Mouse (Mus musculus) midbrain, postnatal 0 days (tissue): ENCODE data around the gene Zfyve19. TPM values are rescaled to one million over a fixed set of nuclear protein-coding genes. Genes with fewer than 3 reads are reported as not detected.

Source experiments
- ATAC-seq: fragments of 200-750 bp; cut with Nextera tagmentation; 2 replicates; pipeline ENCODE4 v1.8.0; 2017; ENCODE audit warnings: moderate number of reproducible peaks, mild to moderate bottlenecking, moderate TSS enrichment, moderate library complexity; ENCODE audit not compliant: low FRiP score
- DNase-seq: peaks from one replicate; pipeline ENCODE4 v3.0.0-alpha.2; 2015; ENCODE audit warnings: low spot score
- H3K27ac ChIP-seq: fragments of 300-500 bp; sonication (generic); 2 replicates; pipeline ENCODE4 v1.5.1; 2014; ENCODE audit warnings: low read depth, mild to moderate bottlenecking, low read length, mixed read lengths
- H3K27me3 ChIP-seq: fragments of 300-500 bp; sonication (generic); 2 replicates; pipeline ENCODE4 v1.6.1; 2014; ENCODE audit warnings: low read length, control low read depth, mixed read lengths; ENCODE audit not compliant: insufficient read depth
- H3K36me3 ChIP-seq: fragments of 300-500 bp; sonication (generic); 2 replicates; pipeline ENCODE4 v1.6.1; 2014; ENCODE audit warnings: low read length, control low read depth, mixed read lengths; ENCODE audit not compliant: insufficient read depth
- H3K4me1 ChIP-seq: fragments of 300-500 bp; sonication (generic); 2 replicates; pipeline ENCODE4 v1.6.1; 2014; ENCODE audit warnings: mild to moderate bottlenecking, control low read depth, antibody characterized with exemption, low read length, mixed read lengths; ENCODE audit not compliant: insufficient read depth
- H3K4me2 ChIP-seq: fragments of 300-500 bp; sonication (generic); 2 replicates; pipeline ENCODE4 v1.6.1; 2014; ENCODE audit warnings: low read depth, mild to moderate bottlenecking, low read length, mixed read lengths; ENCODE audit not compliant: poor library complexity, severe bottlenecking
- H3K4me3 ChIP-seq: fragments of 300-500 bp; sonication (generic); 2 replicates; pipeline ENCODE4 v1.5.1; 2014; ENCODE audit warnings: low read depth, mild to moderate bottlenecking, low read length, moderate library complexity
- H3K9ac ChIP-seq: fragments of 300-500 bp; sonication (generic); replicated peaks from 2 replicates; pipeline ENCODE4 v1.6.1; 2014; ENCODE audit warnings: mild to moderate bottlenecking, low read length, moderate library complexity, mixed read lengths; ENCODE audit not compliant: poor library complexity, severe bottlenecking
- H3K9me3 ChIP-seq: fragments of 300-500 bp; sonication (generic); 2 replicates; pipeline ENCODE4 v1.6.1; 2016; ENCODE audit warnings: low read length, control low read depth
- CTCF ChIP-seq: IDR thresholded peaks from 2 replicates; pipeline ENCODE4 v1.5.1; 2016; ENCODE audit warnings: antibody characterized with exemption, mild to moderate bottlenecking
- WGBS: fragments of 180-500 bp; shearing (Covaris S2); extraction: QIAGEN DNeasy Blood & Tissue Kit; methylation state at CpG from one replicate; pipeline ENCODE4 v1.1.7; 2014; 5-methylcytosine and 5-hydroxymethylcytosine counted together
- polyA plus RNA-seq: library from polyadenylated mRNA; unstranded; fragments of >200 nt; fragmentation: Nextera tagmentation; extraction: Ambion mirVana; gene quantifications from 2 replicates; pipeline ENCODE4 v1.2.1, GENCODE M21; 2015
- total RNA-seq: library from RNA; depleted of rRNA; stranded (reverse); fragments of >200 nt; gene quantifications from 2 replicates; pipeline ENCODE4 v1.2.3, GENCODE M21; 2014

Gene Zfyve19
- total and polyA plus RNA-seq, 2 experiments from 2014 or later = 30.5 to 52.0 TPM

DNA sequence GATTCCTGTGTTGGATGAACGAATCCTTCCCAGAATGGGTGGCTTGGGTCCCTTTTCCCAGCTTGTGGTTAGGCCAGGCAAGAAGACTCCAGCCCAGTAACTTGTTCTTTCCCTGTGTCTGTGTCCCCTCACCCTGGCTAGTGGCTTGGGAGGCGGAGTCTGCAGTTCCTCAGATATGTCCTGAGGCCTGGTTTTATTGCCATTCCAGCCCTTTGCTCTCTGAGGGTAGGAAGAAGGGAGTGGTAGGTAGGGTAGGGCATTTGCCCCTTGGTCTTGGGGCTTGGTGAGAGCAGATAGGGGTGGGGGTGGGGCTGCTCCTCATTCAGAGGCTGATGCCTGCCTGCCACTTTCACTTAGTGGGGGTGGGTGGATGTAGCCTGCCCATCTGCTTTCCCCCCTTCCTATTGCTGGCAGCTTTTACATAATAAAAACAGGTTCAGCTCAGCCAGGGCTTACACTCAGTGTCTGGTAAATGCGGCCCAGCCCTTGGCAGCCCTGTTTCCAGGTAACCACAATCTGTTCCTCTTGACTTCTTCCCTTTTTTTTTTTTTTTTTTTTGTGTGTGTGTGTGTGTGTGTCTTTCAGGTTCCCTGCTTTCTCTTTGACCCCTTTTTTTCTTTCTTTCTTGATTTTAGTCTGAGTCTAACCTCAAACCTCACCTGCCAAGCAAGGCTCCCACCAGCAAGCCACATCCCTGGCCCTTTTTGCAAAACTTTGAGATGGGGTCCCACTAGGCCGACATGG, 31.8 kb downstream of the Zfyve19 start:
- Histone ChIP-seq H3K4me2 (no peak overlapping the region), H3K9me3 (no peaks in the 10 kb centered on the region), H3K36me3 (no peaks in the 10 kb centered on the region), H3K9ac (no peak overlapping the region), H3K27me3 (peaks cover 45% of the 10 kb centered on the region), H3K27ac (no peak overlapping the region), H3K4me3 (no peak overlapping the region), H3K4me1 (peaks cover 7% of the 10 kb centered on the region; the same call in 1 of the 2 replicates)
- WGBS = 78% methylated on average over 4 of the region's 4 CpGs
- DNase-seq (no peak), ATAC-seq (no peak)
- TF ChIP-seq CTCF = no peak

- DNase-seq = no peak
- H3K27ac ChIP-seq = no peak overlapping the region
Measured at GRCm38 (mm10) chr2:119240819-119241186, 32.4 kb downstream of the Zfyve19 start.

DNA sequence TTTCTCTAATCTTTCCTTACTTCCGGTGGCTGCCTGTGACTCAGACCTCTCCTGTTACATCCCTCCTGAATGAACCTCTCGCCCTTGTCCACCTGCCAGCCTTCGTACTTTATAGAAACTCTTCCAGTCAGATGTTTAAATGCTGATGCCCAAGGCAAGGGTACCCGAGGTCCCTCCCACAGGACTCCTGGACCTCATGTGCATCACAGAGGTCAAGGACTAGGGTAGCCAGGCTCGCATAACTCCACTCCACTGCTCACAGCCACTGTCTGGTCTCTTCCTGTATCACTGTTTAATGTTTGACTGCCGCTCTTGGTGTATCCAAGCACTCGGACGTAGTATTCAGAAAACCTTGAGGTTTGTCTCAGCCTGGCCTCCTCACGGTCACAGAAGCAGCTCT, 34.1 kb downstream of the Zfyve19 start:
- ATAC-seq = no peak
- WGBS = 80% methylated on average over 9 of the region's 9 CpGs

More at GRCm38 (mm10) chr2:119240819-119241186, 32.4 kb downstream of the Zfyve19 start:
- ATAC-seq = no peak
- Histone ChIP-seq H3K4me3 (no peak overlapping the region), H3K9me3 (no peaks in the 10 kb centered on the region), H3K9ac (no peak overlapping the region), H3K4me1 (peaks cover 7% of the 10 kb centered on the region; the same call in 1 of the 2 replicates), H3K36me3 (no peaks in the 10 kb centered on the region), H3K27me3 (peaks cover 44% of the 10 kb centered on the region), H3K4me2 (no peak overlapping the region)
- WGBS = 82% methylated on average over 4 of the region's 4 CpGs
- TF ChIP-seq CTCF = no peak

DNA sequence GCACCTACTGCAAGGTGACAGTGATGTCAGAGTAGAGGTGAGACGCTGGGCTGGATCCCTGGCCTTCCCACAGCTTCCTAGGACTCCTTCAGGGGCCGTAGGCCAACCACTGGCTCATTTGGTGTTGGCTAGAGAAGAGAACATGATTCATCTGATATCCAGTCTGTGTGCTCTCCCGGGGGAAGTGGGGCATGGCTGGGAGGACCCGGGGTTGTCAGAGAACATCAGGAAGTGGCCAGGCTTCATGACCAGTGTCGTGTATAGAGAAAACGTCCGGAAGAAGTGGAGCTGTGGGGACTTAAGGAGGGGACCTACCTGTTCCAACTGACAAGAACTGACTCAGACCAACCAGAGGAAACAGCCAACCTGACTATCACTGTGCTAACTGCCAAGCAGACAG, 36.8 kb downstream of the Zfyve19 start:
- no peak overlapping the region for H3K9ac ChIP-seq
- H3K4me3 ChIP-seq = no peak overlapping the region
- no peaks in the 10 kb centered on the region for H3K4me1 ChIP-seq
- no peak for ATAC-seq
- no peak for DNase-seq
- no peaks in the 10 kb centered on the region for H3K36me3 ChIP-seq
- H3K4me2 ChIP-seq = no peak overlapping the region
- no peaks in the 10 kb centered on the region for H3K9me3 ChIP-seq
- no peak overlapping the region for H3K27ac ChIP-seq
- TF ChIP-seq CTCF = no peak
- 87% methylated on average over 7 of the region's 7 CpGs for WGBS
- H3K27me3 ChIP-seq = 0 out of 2 replicates have a peak, but pooled peaks cover under 1% of the 10 kb centered on the region

More for the DNA sequence above, 34.1 kb downstream of the Zfyve19 start:
- no peak overlapping the region for H3K9ac ChIP-seq
- no peaks in the 10 kb centered on the region for H3K4me1 ChIP-seq
- H3K36me3 ChIP-seq = no peaks in the 10 kb centered on the region
- H3K4me3 ChIP-seq = no peak overlapping the region
- H3K4me2 ChIP-seq = no peak overlapping the region
- TF ChIP-seq CTCF = no peak
- no peak overlapping the region for H3K27ac ChIP-seq
- DNase-seq = no peak
- peaks cover 27% of the 10 kb centered on the region for H3K27me3 ChIP-seq
- H3K9me3 ChIP-seq = no peaks in the 10 kb centered on the region

- peak; percentile 15 for DNase-seq
- no peak for TF ChIP-seq CTCF
- WGBS = 68% methylated on average over 9 of the region's 9 CpGs
Measured at GRCm38 (mm10) chr2:119247904-119248303, 39.5 kb downstream of the Zfyve19 start.

GRCm38 (mm10) chr2:119249592-119250061, 41.2 kb downstream of the Zfyve19 start:
- no peaks in the 10 kb centered on the region for H3K9me3 ChIP-seq
- H3K9ac ChIP-seq = no peak overlapping the region
- no peaks in the 10 kb centered on the region for H3K27me3 ChIP-seq
- 83% methylated on average over 4 of the region's 4 CpGs for WGBS
- no peak overlapping the region for H3K4me3 ChIP-seq
- ATAC-seq (no peak), DNase-seq (no peak)
- no peak overlapping the region for H3K4me2 ChIP-seq
- H3K27ac ChIP-seq = no peak overlapping the region
- no peaks in the 10 kb centered on the region for H3K36me3 ChIP-seq
- no peak for TF ChIP-seq CTCF
- no peaks in the 10 kb centered on the region for H3K4me1 ChIP-seq

More at GRCm38 (mm10) chr2:119247904-119248303, 39.5 kb downstream of the Zfyve19 start:
- peak; percentile 21; the same call in 1 of the 2 replicates for ATAC-seq
- no peaks in the 10 kb centered on the region for H3K9me3 ChIP-seq
- no peaks in the 10 kb centered on the region for H3K4me1 ChIP-seq
- no peaks in the 10 kb centered on the region for H3K27me3 ChIP-seq
- H3K36me3 ChIP-seq = no peaks in the 10 kb centered on the region
- H3K27ac ChIP-seq = no peak overlapping the region
- H3K4me3 ChIP-seq = no peak overlapping the region
- H3K9ac ChIP-seq = no peak overlapping the region
- H3K4me2 ChIP-seq = no peak overlapping the region
